Mouse (Mus musculus): Measurements from ENCODE around the gene Prpf40b. TPM values are rescaled to one million over a fixed set of nuclear protein-coding genes. Genes with fewer than 3 reads are reported as not detected.

The Prpf40b gene
- polyA plus RNA-seq, 1 experiment from 2014 or later = 129 TPM

DNA sequence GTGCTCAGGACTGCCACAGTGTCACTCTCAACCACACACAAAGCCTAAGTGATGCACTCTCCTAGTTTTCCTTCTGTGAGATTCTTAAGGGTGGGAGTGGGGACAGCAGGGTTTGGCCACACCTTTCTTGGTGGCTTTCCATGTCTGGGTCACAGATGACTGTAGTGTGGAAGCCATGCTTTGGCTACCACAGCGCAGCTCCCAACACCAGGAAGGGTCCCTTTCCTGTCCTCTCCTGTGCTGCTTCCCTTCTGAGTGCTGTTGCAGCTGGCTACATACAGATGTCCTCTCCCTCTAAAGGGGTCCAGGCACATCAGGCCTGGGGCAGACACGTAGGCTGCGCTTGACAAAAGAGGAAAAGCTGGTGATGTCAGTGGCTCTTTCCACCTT, 38.8 kb downstream of the Prpf40b start:
- 100% methylated on average over 3 of the region's 3 CpGs for WGBS
- no peak overlapping the region for H3K9ac ChIP-seq (replicated peaks; ENCODE audit: low read depth, low read length)

DNA sequence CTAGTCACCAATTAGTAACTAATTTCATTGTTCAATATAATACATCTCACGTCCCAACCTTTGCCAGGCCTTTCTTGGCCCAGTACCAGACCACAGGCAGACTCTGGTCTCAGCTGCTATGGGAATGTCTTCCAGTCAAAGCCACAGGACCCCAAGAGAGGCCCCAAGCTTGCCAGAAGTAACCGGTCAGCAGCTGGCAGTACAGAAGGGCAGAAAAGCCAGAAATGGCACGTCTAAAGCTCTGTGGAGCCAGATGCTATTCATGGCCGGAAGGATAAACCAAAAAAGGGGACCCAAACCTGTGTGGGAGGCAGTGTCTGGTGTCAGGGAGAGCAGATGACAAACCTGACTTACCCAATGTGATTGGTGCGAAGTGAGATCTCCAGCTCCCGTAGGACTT, 39.6 kb downstream of the Prpf40b start:
- 75% methylated on average over 6 of the region's 6 CpGs for WGBS
- no peak overlapping the region for H3K27ac ChIP-seq (ENCODE audit: low read length)
- H3K4me1 ChIP-seq (replicated peaks; ENCODE audit: control insufficient read depth, insufficient read depth, low read length) = peaks cover 2% of the 10 kb centered on the region; the same call in 1 of the 2 replicates
- no peaks in the 10 kb centered on the region for H3K9me3 ChIP-seq (ENCODE audit: control insufficient read depth, low read length)
- no peak overlapping the region for H3K4me3 ChIP-seq (replicated peaks; ENCODE audit: low read length)
- ATAC-seq = no peak
- no peaks in the 10 kb centered on the region for H3K27me3 ChIP-seq (replicated peaks; ENCODE audit: control insufficient read depth, insufficient read depth, low read length)
- no peak overlapping the region for H3K4me2 ChIP-seq (ENCODE audit: low read length)
- H3K9ac ChIP-seq (replicated peaks; ENCODE audit: low read depth, low read length) = no peak overlapping the region
- no peaks in the 10 kb centered on the region for H3K36me3 ChIP-seq (ENCODE audit: control insufficient read depth, insufficient read depth)

More for the DNA sequence above, 38.8 kb downstream of the Prpf40b start:
- Histone ChIP-seq H3K36me3 (ENCODE audit: control insufficient read depth, insufficient read depth) (no peaks in the 10 kb centered on the region), H3K4me2 (ENCODE audit: low read length) (no peak overlapping the region), H3K27me3 (replicated peaks; ENCODE audit: control insufficient read depth, insufficient read depth, low read length) (no peaks in the 10 kb centered on the region), H3K4me1 (replicated peaks; ENCODE audit: control insufficient read depth, insufficient read depth, low read length) (peaks cover 2% of the 10 kb centered on the region; the same call in 1 of the 2 replicates), H3K4me3 (replicated peaks; ENCODE audit: low read length) (no peak overlapping the region), H3K9me3 (ENCODE audit: control insufficient read depth, low read length) (no peaks in the 10 kb centered on the region), H3K27ac (ENCODE audit: low read length) (peak overlapping the region; percentile 29)
- no peak for ATAC-seq

DNA sequence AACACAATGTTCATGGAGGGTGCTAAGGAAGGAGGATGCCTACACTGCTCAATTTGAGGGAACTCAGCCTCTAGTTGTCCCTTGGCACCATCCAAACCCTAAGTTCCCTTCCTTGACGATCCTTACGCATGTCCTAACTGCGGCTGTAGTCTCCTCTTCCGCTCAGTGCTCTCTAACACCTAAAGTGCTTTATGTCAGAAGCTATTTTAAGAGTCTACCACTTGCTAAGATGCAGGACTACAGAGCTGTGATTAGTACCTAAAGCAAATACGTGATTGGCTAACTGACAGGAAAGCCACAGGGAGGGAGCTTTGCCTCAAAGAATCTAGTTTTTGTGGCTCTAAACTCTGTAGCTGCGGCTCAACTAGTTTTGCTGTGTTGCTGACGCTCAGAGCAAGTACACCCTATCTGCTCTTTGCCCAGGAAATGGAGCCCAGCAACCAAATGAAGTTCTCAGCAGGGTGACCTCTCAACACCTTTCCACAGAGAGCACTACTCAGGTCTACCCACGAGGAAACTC, 41.0 kb downstream of the Prpf40b start:
- 80% methylated on average over 8 of the region's 8 CpGs for WGBS
- Histone ChIP-seq H3K9ac (replicated peaks; ENCODE audit: low read depth, low read length) (no peak overlapping the region), H3K27me3 (replicated peaks; ENCODE audit: control insufficient read depth, insufficient read depth, low read length) (no peaks in the 10 kb centered on the region), H3K4me1 (replicated peaks; ENCODE audit: control insufficient read depth, insufficient read depth, low read length) (peaks cover 2% of the 10 kb centered on the region; the same call in 1 of the 2 replicates), H3K27ac (ENCODE audit: low read length) (no peak overlapping the region), H3K9me3 (ENCODE audit: control insufficient read depth, low read length) (no peaks in the 10 kb centered on the region), H3K4me2 (ENCODE audit: low read length) (no peak overlapping the region), H3K4me3 (replicated peaks; ENCODE audit: low read length) (no peak overlapping the region), H3K36me3 (ENCODE audit: control insufficient read depth, insufficient read depth) (no peaks in the 10 kb centered on the region)
- no peak for ATAC-seq

DNA sequence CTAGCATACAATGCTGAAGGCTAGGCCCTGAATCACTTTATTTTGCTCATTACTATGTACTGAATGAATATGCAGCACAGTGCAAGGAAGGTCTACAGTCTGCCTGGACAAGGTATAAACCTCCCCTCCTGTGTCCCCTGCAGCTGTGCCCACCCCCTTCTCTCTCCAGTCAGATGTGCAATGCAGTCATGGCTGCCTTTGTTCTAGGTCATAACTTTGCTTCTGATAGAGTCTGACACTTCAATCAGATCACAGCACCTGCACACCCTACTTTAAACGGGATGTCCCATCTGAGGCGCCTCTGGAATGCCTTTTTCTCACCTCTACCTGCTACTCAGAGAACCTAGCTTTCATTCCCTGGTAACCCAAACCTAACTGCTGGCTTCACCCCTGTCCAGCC, 44.0 kb downstream of the Prpf40b start:
- no peaks in the 10 kb centered on the region for H3K9me3 ChIP-seq (ENCODE audit: control insufficient read depth, low read length)
- H3K4me2 ChIP-seq (ENCODE audit: low read length) = no peak overlapping the region
- no peak overlapping the region for H3K9ac ChIP-seq (replicated peaks; ENCODE audit: low read depth, low read length)
- ATAC-seq = no peak
- H3K36me3 ChIP-seq (ENCODE audit: control insufficient read depth, insufficient read depth) = no peaks in the 10 kb centered on the region
- no peak overlapping the region for H3K4me3 ChIP-seq (replicated peaks; ENCODE audit: low read length)
- no peaks in the 10 kb centered on the region for H3K27me3 ChIP-seq (replicated peaks; ENCODE audit: control insufficient read depth, insufficient read depth, low read length)
- H3K27ac ChIP-seq (ENCODE audit: low read length) = no peak overlapping the region
- 100% methylated on average over 2 of the region's 2 CpGs for whole genome bisulfite sequencing
- peaks cover 13% of the 10 kb centered on the region for H3K4me1 ChIP-seq (replicated peaks; ENCODE audit: control insufficient read depth, insufficient read depth, low read length)

DNA sequence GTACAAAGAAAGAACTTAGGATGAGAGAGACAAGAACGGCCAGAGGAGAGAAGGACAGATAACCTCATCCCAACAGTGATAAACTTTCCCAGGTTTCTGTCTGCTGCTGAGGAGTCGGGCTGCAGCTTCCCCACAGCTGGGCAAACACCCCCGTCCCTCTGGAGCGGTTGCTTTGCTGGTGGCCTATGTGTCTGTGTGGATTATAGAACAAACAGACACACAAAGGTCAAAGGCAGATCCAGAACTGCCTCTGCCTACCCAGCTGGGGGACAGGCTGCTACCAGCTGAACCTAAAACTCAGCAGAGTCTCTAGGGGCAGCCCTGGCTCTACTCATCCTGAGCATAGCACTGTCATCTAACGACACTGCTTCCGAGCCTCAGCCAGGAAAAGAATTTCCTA, 44.8 kb downstream of the Prpf40b start:
- 81% methylated on average over 6 of the region's 6 CpGs for WGBS
- Histone ChIP-seq H3K27me3 (replicated peaks; ENCODE audit: control insufficient read depth, insufficient read depth, low read length) (no peaks in the 10 kb centered on the region), H3K4me1 (replicated peaks; ENCODE audit: control insufficient read depth, insufficient read depth, low read length) (peaks cover 12% of the 10 kb centered on the region), H3K27ac (ENCODE audit: low read length) (no peak overlapping the region), H3K9ac (replicated peaks; ENCODE audit: low read depth, low read length) (no peak overlapping the region), H3K36me3 (ENCODE audit: control insufficient read depth, insufficient read depth) (no peaks in the 10 kb centered on the region), H3K4me3 (replicated peaks; ENCODE audit: low read length) (no peak overlapping the region), H3K9me3 (ENCODE audit: control insufficient read depth, low read length) (no peaks in the 10 kb centered on the region), H3K4me2 (ENCODE audit: low read length) (no peak overlapping the region)
- no peak for ATAC-seq

DNA sequence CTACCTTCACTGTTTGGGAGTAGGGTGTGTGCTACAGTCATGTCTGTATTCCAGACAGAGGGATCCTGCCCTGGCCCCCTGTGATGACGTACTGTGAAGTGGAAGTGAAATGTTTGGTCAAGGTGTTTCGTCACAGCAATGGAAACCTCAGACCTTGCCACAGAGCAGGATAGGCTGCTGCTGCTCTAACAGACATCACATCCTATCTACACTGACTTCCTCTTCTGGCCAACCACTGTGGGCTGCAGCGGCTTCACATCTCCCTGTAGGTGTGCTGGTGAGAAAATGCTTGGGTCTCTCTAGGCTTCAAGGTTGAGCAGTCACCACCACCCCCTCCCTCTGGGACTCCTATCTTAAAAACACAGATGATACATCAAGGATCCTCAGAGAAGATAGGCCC, 46.2 kb downstream of the Prpf40b start:
- 96% methylated on average over 3 of the region's 3 CpGs for WGBS
- no peaks in the 10 kb centered on the region for H3K27me3 ChIP-seq (replicated peaks; ENCODE audit: control insufficient read depth, insufficient read depth, low read length)
- peaks cover 12% of the 10 kb centered on the region for H3K4me1 ChIP-seq (replicated peaks; ENCODE audit: control insufficient read depth, insufficient read depth, low read length)
- no peaks in the 10 kb centered on the region for H3K36me3 ChIP-seq (ENCODE audit: control insufficient read depth, insufficient read depth)
- no peak for ATAC-seq
- no peak overlapping the region for H3K4me3 ChIP-seq (replicated peaks; ENCODE audit: low read length)
- H3K9me3 ChIP-seq (ENCODE audit: control insufficient read depth, low read length) = no peaks in the 10 kb centered on the region
- H3K9ac ChIP-seq (replicated peaks; ENCODE audit: low read depth, low read length) = no peak overlapping the region
- H3K4me2 ChIP-seq (ENCODE audit: low read length) = no peak overlapping the region
- no peak overlapping the region for H3K27ac ChIP-seq (ENCODE audit: low read length)

DNA sequence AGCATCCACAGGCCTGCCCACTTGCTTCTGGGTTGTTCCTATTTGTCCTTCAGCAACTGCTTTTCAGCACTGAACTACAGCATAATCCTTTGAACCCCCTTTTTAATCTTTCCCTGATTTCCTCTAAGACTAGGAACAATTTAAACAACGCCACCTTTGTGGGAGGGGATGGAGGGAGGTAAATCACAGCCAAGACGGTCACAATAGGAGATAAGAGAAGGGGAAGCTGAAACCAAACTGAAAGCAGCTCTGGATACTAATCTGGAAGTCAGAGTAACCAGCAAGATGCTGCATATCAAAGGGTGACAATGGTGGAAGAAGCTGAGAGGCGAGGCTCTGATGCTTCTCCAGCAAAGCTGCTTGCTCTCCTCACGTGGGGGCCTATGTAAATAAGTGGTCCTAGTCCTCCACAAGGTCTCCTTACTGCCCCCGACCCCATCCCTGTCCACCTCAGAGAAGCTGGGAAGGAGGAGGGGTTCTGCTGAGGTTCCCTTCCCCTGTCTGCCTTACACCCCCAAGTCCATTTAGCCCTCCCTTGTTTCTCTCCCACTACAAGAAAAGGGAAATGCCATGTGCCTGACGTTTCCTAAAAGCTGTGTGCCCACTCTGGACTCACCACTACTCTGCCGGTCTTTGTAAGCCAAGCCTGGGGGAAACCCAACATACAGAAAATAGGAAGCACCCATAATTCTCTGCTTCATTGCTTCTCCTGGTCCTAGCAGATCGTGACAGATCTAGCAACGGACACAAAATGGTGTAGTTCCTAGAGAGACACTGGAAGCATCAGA, 47.5 kb downstream of the Prpf40b start:
- H3K36me3 ChIP-seq (ENCODE audit: control insufficient read depth, insufficient read depth) = no peaks in the 10 kb centered on the region
- no peak overlapping the region for H3K4me3 ChIP-seq (replicated peaks; ENCODE audit: low read length)
- 57% methylated on average over 9 of the region's 9 CpGs for WGBS
- no peak overlapping the region for H3K4me2 ChIP-seq (ENCODE audit: low read length)
- H3K9me3 ChIP-seq (ENCODE audit: control insufficient read depth, low read length) = no peaks in the 10 kb centered on the region
- no peak for ATAC-seq
- no peak overlapping the region for H3K9ac ChIP-seq (replicated peaks; ENCODE audit: low read depth, low read length)
- no peaks in the 10 kb centered on the region for H3K27me3 ChIP-seq (replicated peaks; ENCODE audit: control insufficient read depth, insufficient read depth, low read length)
- no peak overlapping the region for H3K27ac ChIP-seq (ENCODE audit: low read length)
- H3K4me1 ChIP-seq (replicated peaks; ENCODE audit: control insufficient read depth, insufficient read depth, low read length) = peaks cover 12% of the 10 kb centered on the region

DNA sequence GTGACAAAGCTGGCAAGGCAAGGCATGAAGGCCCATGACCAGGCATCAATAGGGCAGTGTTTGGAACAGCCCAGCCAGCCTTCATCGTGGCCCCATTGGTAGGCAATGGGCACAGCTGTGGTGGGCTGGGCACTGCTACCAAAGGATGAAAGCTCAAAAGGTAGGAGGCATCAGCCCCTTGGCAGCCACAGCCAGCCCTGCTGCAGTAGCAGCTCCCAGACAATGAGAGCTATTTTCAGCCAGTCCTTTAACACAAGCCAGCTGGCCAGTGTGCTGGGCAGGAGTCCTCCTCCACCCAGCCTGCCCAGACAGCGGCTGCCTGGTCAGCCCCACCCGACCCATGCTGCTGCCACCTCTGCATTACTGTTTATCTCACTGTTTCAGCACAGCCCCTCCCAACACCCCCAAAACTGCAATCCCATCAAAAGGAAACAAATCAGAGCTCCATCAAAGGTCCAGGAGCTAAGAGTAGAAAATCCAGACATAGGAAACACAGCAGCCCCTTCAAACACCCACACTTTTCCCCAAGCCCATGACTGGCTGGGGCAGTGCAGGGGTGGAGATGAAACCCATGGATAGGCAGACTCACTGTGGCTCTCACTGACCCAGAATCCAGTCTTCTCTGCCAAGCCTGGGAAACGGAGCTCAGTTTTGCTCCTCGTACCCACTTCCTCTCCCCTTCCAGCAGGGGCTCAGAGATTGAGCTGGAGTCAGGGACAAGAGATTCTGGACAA, 48.7 kb downstream of the Prpf40b start:
- H3K9me3 ChIP-seq (ENCODE audit: control insufficient read depth, low read length) = no peaks in the 10 kb centered on the region
- ATAC-seq = peak; percentile 89
- WGBS = 37% methylated on average over 5 of the region's 5 CpGs
- no peak overlapping the region for H3K4me2 ChIP-seq (ENCODE audit: low read length)
- 0 out of 2 replicates have a peak overlapping the region, but pooled peaks have one; percentile 8 for H3K9ac ChIP-seq (replicated peaks; ENCODE audit: low read depth, low read length)
- H3K27me3 ChIP-seq (replicated peaks; ENCODE audit: control insufficient read depth, insufficient read depth, low read length) = no peaks in the 10 kb centered on the region
- no peak overlapping the region for H3K4me3 ChIP-seq (replicated peaks; ENCODE audit: low read length)
- H3K36me3 ChIP-seq (ENCODE audit: control insufficient read depth, insufficient read depth) = no peaks in the 10 kb centered on the region
- peak overlapping the region; percentile 56 for H3K27ac ChIP-seq (ENCODE audit: low read length)
- H3K4me1 ChIP-seq (replicated peaks; ENCODE audit: control insufficient read depth, insufficient read depth, low read length) = peaks cover 12% of the 10 kb centered on the region

DNA sequence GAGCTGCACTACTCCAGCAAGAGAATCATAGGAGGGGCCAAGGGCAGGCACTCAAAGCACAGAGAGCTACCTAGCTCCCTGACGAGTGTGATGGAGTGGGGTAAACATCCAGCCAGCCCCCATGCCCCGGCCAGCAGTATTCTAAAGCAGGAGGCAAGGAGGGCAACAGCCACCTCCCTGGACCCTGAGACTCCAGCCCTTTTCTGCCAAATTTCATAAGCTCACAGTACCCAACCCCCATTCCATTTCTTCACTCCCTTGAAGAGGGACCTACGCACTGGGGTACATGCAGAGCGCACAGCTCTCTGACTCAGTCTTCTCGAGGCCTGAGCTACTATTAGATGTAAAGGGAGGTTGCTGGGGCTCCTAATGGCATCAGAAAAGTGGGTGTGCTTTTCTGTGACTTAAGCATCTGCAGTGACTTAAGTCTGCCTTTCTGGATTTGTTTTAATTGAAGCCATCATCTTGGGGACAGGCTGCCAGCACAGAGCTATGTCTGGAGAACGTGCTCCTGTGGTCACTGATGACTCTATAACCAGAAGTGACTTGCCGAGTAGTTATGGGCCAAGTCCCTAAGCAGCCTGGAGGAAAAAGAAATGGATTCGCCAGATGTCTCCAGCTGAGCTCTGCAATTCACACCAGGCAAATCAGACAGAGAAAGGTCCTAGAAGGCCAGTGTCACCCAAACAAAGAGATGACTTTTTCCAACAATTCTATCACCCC, 49.4 kb downstream of the Prpf40b start:
- Histone ChIP-seq H3K4me1 (replicated peaks; ENCODE audit: control insufficient read depth, insufficient read depth, low read length) (peaks cover 12% of the 10 kb centered on the region), H3K9ac (replicated peaks; ENCODE audit: low read depth, low read length) (no peak overlapping the region), H3K4me2 (ENCODE audit: low read length) (no peak overlapping the region), H3K36me3 (ENCODE audit: control insufficient read depth, insufficient read depth) (no peaks in the 10 kb centered on the region), H3K4me3 (replicated peaks; ENCODE audit: low read length) (no peak overlapping the region), H3K27ac (ENCODE audit: low read length) (peak overlapping the region; percentile 56), H3K27me3 (replicated peaks; ENCODE audit: control insufficient read depth, insufficient read depth, low read length) (no peaks in the 10 kb centered on the region), H3K9me3 (ENCODE audit: control insufficient read depth, low read length) (no peaks in the 10 kb centered on the region)
- no peak for ATAC-seq
- WGBS = 73% methylated on average over 8 of the region's 8 CpGs
